Mouse (Mus musculus) kidney, postnatal 0 days (tissue): Measurements from ENCODE around the gene Hist1h4a. TPM values are rescaled to one million over a fixed set of nuclear protein-coding genes. Genes with fewer than 3 reads are reported as not detected.

ENCODE experiments used
- ATAC-seq: fragments of 200-750 bp; cut with Nextera tagmentation; replicated peaks from 2 replicates; pipeline ENCODE4 v1.8.0; 2017; ENCODE audit warnings: low read depth, moderate number of reproducible peaks, moderate TSS enrichment, moderate library complexity; ENCODE audit not compliant: low FRiP score
- DNase-seq: peaks from one replicate; pipeline ENCODE4 v3.0.0-alpha.2; 2016; ENCODE audit warnings: low spot score
- H3K27ac ChIP-seq: fragments of 300-500 bp; sonication (generic); 2 replicates; pipeline ENCODE4 v1.5.1; 2014; ENCODE audit warnings: mild to moderate bottlenecking
- H3K27me3 ChIP-seq: fragments of 300-500 bp; sonication (generic); 2 replicates; pipeline ENCODE4 v1.6.1; 2014; ENCODE audit warnings: low read length, mixed read lengths; ENCODE audit not compliant: insufficient read depth
- H3K36me3 ChIP-seq: fragments of 300-500 bp; sonication (generic); 2 replicates; pipeline ENCODE4 v1.6.1; 2014; ENCODE audit warnings: low read length, mixed read lengths; ENCODE audit not compliant: insufficient read depth
- H3K4me1 ChIP-seq: fragments of 300-500 bp; sonication (generic); replicated peaks from 2 replicates; pipeline ENCODE4 v1.6.1; 2014; ENCODE audit warnings: antibody characterized with exemption, low read length, mixed read lengths; ENCODE audit not compliant: insufficient read depth
- H3K4me2 ChIP-seq: fragments of 300-500 bp; sonication (generic); 2 replicates; pipeline ENCODE4 v1.6.1; 2014; ENCODE audit warnings: mild to moderate bottlenecking, low read length, moderate library complexity, mixed read lengths
- H3K4me3 ChIP-seq: fragments of 300-500 bp; sonication (generic); replicated peaks from 2 replicates; pipeline ENCODE4 v1.5.1; 2014; ENCODE audit warnings: low read depth, low read length
- H3K9ac ChIP-seq: fragments of 300-500 bp; sonication (generic); 2 replicates; pipeline ENCODE4 v1.6.1; 2014; ENCODE audit warnings: low read depth, low read length
- H3K9me3 ChIP-seq: fragments of 300-500 bp; sonication (generic); replicated peaks from 2 replicates; pipeline ENCODE4 v1.6.1; 2016; ENCODE audit warnings: low read length, inconsistent platforms, mixed read lengths
- CTCF ChIP-seq: IDR thresholded peaks from 2 replicates; pipeline ENCODE4 v1.5.1; 2016; ENCODE audit warnings: antibody characterized with exemption, low read depth, mild to moderate bottlenecking, moderate library complexity
- WGBS: fragments of 180-500 bp; shearing (Covaris S2); extraction: QIAGEN DNeasy Blood & Tissue Kit; methylation state at CpG from one replicate; pipeline ENCODE4 v1.1.7; 2014; 5-methylcytosine and 5-hydroxymethylcytosine counted together
- polyA plus RNA-seq: library from polyadenylated mRNA; unstranded; fragments of >200 nt; fragmentation: Nextera tagmentation; extraction: Ambion mirVana; gene quantifications from 2 replicates; pipeline ENCODE4 v1.2.1, GENCODE M21; 2015

Hist1h4a gene
- polyA plus RNA-seq, 1 experiment from 2014 or later = not detected

- Histone ChIP-seq H3K9me3 (no peaks in the 10 kb centered on the region), H3K27me3 (no peaks in the 10 kb centered on the region), H3K4me2 (peak overlapping the region; percentile 90), H3K4me3 (peak overlapping the region; percentile 68), H3K36me3 (no peaks in the 10 kb centered on the region), H3K9ac (peak overlapping the region; percentile 92), H3K4me1 (no peaks in the 10 kb centered on the region), H3K27ac (peak overlapping the region; percentile 99)
- no peak for TF ChIP-seq CTCF
- WGBS = 0% methylated on average over 39 of the region's 39 CpGs
- peak; percentile 99 for DNase-seq
- peak; percentile 86 for ATAC-seq
Observed at GRCm38 (mm10) chr13:23739069-23739921, 21.7 kb downstream of the Hist1h4a start.

GRCm38 (mm10) chr13:23738677-23739068 is 22.4 kb downstream of the Hist1h4a start, which contains the start of gene Hist1h1c:
TSS of gene Hist1h1c (plus strand) at chr13:23738808.
- H3K9me3 ChIP-seq = no peaks in the 10 kb centered on the region
- DNase-seq (peak; percentile 93), ATAC-seq (peak; percentile 90)
- no peaks in the 10 kb centered on the region for H3K27me3 ChIP-seq
- no peaks in the 10 kb centered on the region for H3K4me1 ChIP-seq
- H3K27ac ChIP-seq = peak within 1 kb of the TSS; percentile 99
- WGBS = under 1% methylated on average over 29 of the region's 38 CpGs
- H3K4me2 ChIP-seq = peak within 1 kb of the TSS; percentile 90
- no peaks in the 10 kb centered on the region for H3K36me3 ChIP-seq
- peak within 1 kb of the TSS; percentile 92 for H3K9ac ChIP-seq
- H3K4me3 ChIP-seq = peak within 1 kb of the TSS; percentile 68
- peak; percentile 29; the same call in 1 of the 2 replicates for TF ChIP-seq CTCF

DNA sequence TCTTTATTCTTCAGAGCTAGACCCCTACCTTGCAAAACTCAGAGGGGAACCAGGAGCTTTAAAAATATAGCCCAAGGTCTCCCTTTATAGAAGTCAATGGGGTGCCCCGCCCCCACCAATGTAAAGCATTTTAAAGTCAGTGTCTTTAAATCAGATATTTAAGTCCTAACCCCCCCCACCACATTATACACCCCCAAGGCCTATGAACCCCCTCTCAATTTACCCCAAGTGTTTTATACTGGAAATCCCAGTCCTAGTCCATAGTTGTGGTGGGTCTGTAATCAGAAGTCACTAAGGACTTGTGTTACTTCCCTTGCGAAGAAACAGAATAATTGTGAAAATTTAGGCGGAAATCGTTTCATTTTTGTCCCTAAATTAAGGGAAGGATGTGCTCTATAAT is 23.0 kb downstream of the Hist1h4a start:
- Histone ChIP-seq H3K27ac (peak overlapping the region; percentile 99), H3K9me3 (no peaks in the 10 kb centered on the region), H3K4me2 (peak overlapping the region; percentile 90), H3K27me3 (no peaks in the 10 kb centered on the region), H3K4me3 (peak overlapping the region; percentile 68; the same call in 1 of the 2 replicates), H3K4me1 (no peaks in the 10 kb centered on the region), H3K9ac (peak overlapping the region; percentile 92), H3K36me3 (no peaks in the 10 kb centered on the region)
- no peak for TF ChIP-seq CTCF
- WGBS = 25% methylated on average over 4 of the region's 4 CpGs
- ATAC-seq (no peak), DNase-seq (no peak)

GRCm38 (mm10) chr13:23737091-23737490 is 23.9 kb downstream of the Hist1h4a start:
- no peak overlapping the region for H3K27ac ChIP-seq
- WGBS = 82% methylated on average over 5 of the region's 5 CpGs

DNA sequence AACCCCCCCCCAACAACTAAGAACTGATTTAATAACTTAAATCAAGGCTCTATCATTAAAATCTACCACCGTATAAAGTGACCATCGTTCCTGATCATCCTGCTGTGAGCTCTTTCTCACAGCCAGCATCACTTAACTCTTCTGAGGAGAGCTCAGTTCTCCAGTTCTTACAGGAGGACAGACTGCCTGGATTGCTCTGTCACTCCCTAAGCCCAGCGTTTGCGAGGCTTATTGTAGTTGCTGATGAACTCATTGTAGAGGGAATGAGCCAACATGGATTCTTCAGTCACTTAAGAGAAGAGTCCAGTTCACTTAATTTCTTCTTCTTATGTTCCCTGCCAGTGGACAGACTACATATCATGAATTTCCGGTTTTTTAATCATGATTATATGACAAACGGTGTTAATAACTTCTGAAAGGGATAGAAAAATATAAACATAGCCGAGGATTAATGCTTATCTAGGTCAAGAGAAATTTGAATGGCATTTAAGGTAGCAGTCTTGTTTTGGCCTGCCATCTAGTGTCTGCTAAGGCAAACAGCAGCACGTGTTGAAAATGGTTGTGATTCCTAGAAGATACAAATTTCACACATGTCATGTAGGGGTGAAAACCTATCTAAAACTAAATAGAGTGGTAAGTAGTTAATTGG is 28.8 kb downstream of the Hist1h4a start:
- peak; percentile 94 for TF ChIP-seq CTCF
- H3K9me3 ChIP-seq = no peaks in the 10 kb centered on the region
- no peak overlapping the region for H3K4me2 ChIP-seq
- H3K27ac ChIP-seq = no peak overlapping the region
- H3K9ac ChIP-seq = no peak overlapping the region
- 21% methylated on average over 8 of the region's 8 CpGs for WGBS
- DNase-seq (peak; percentile 85), ATAC-seq (no peak)
- H3K4me1 ChIP-seq = no peaks in the 10 kb centered on the region
- H3K36me3 ChIP-seq = no peaks in the 10 kb centered on the region
- no peaks in the 10 kb centered on the region for H3K27me3 ChIP-seq
- H3K4me3 ChIP-seq = no peak overlapping the region

More at GRCm38 (mm10) chr13:23737091-23737490, 23.9 kb downstream of the Hist1h4a start:
- Histone ChIP-seq H3K9me3 (no peaks in the 10 kb centered on the region), H3K36me3 (no peaks in the 10 kb centered on the region), H3K4me3 (no peak overlapping the region), H3K4me1 (no peaks in the 10 kb centered on the region), H3K9ac (no peak overlapping the region), H3K4me2 (no peak overlapping the region), H3K27me3 (no peaks in the 10 kb centered on the region)
- TF ChIP-seq CTCF = no peak
- DNase-seq (no peak), ATAC-seq (no peak)

GRCm38 (mm10) chr13:23730479-23730878 is 30.6 kb downstream of the Hist1h4a start:
- Histone ChIP-seq H3K4me3 (no peak overlapping the region), H3K9ac (no peak overlapping the region), H3K4me1 (no peaks in the 10 kb centered on the region), H3K27ac (no peak overlapping the region), H3K9me3 (no peaks in the 10 kb centered on the region), H3K4me2 (no peak overlapping the region), H3K36me3 (no peaks in the 10 kb centered on the region), H3K27me3 (no peaks in the 10 kb centered on the region)
- no peak for TF ChIP-seq CTCF
- WGBS = 22% methylated on average over 8 of the region's 8 CpGs
- DNase-seq (peak; percentile 73), ATAC-seq (peak; percentile 79)
